Mouse (Mus musculus) midbrain, embryonic 12.5 days (tissue): ENCODE measurements at regions not wholly inside any gene's neighbourhood (a gene's known extent, or its start where the extent isn't known, plus 50 kb on each side); places are given as distances from the start of the nearest gene placed in this dataset.
A peak's percentile ranks its signal among the peaks of the same experiment; 100 is the strongest.

ENCODE experiments used
- ATAC-seq: fragments of 200-750 bp; cut with Nextera tagmentation; 2 replicates; pipeline ENCODE4 v1.8.0; 2017; ENCODE audit warnings: low read depth, moderate TSS enrichment, moderate library complexity; ENCODE audit not compliant: low FRiP score
- H3K27ac ChIP-seq: fragments of 300-500 bp; sonication (generic); replicated peaks from 2 replicates; pipeline ENCODE4 v1.5.1; 2016; ENCODE audit warnings: mild to moderate bottlenecking
- H3K27me3 ChIP-seq: fragments of 300-500 bp; sonication (generic); 2 replicates; pipeline ENCODE4 v1.6.1; 2016; ENCODE audit warnings: mild to moderate bottlenecking
- H3K36me3 ChIP-seq: fragments of 300-500 bp; sonication (generic); 2 replicates; pipeline ENCODE4 v1.6.1; 2016
- H3K4me1 ChIP-seq: fragments of 300-500 bp; sonication (generic); 2 replicates; pipeline ENCODE4 v1.6.1; 2016
- H3K4me2 ChIP-seq: fragments of 300-500 bp; sonication (generic); replicated peaks from 2 replicates; pipeline ENCODE4 v1.6.1; 2016; ENCODE audit warnings: mild to moderate bottlenecking, moderate library complexity
- H3K4me3 ChIP-seq: fragments of 300-500 bp; sonication (generic); 2 replicates; pipeline ENCODE4 v1.5.1; 2016; ENCODE audit warnings: mild to moderate bottlenecking
- H3K9ac ChIP-seq: fragments of 300-500 bp; sonication (generic); replicated peaks from 2 replicates; pipeline ENCODE4 v1.6.1; 2016; ENCODE audit warnings: mild to moderate bottlenecking, moderate library complexity
- H3K9me3 ChIP-seq: fragments of 300-500 bp; sonication (generic); 2 replicates; pipeline ENCODE4 v1.6.1; 2016; ENCODE audit warnings: mild to moderate bottlenecking
- WGBS: fragments of 180-500 bp; shearing (Covaris S2); methylation state at CpG from one replicate; pipeline ENCODE4 v1.1.7; 2016; 5-methylcytosine and 5-hydroxymethylcytosine counted together

- no peaks in the 10 kb centered on the region for H3K36me3 ChIP-seq
- peaks cover 87% of the 10 kb centered on the region for H3K27me3 ChIP-seq
- peak overlapping the region; percentile 20 for H3K9ac ChIP-seq
- H3K4me1 ChIP-seq: peaks cover 39% of the 10 kb centered on the region
- 34% methylated on average over 5 of the region's 5 CpGs for WGBS
- H3K9me3 ChIP-seq: no peaks in the 10 kb centered on the region
- H3K27ac ChIP-seq: peak overlapping the region; percentile 85
- peak; percentile 28 for ATAC-seq
- H3K4me3 ChIP-seq: peak overlapping the region; percentile 6; the same call in 1 of the 2 replicates
- peak overlapping the region; percentile 45 for H3K4me2 ChIP-seq
Measured at GRCm38 (mm10) chr19:45310291-45310881, 53.1 kb upstream of the Btrc start.

- H3K27ac ChIP-seq: peak overlapping the region; percentile 85
- H3K9ac ChIP-seq: peak overlapping the region; percentile 20
- peak overlapping the region; percentile 6; the same call in 1 of the 2 replicates for H3K4me3 ChIP-seq
- peak overlapping the region; percentile 45 for H3K4me2 ChIP-seq
- no peaks in the 10 kb centered on the region for H3K36me3 ChIP-seq
- H3K27me3 ChIP-seq: peaks cover 87% of the 10 kb centered on the region
- H3K9me3 ChIP-seq: no peaks in the 10 kb centered on the region
- WGBS: 11% methylated on average over 14 of the region's 15 CpGs
- ATAC-seq: peak; percentile 67
- peaks cover 39% of the 10 kb centered on the region for H3K4me1 ChIP-seq
Measured at GRCm38 (mm10) chr19:45310944-45311603, 52.5 kb upstream of the Btrc start.

GRCm38 (mm10) chr19:45311831-45312537, 51.5 kb upstream of the Btrc start:
- ATAC-seq: peak; percentile 71
- H3K27ac ChIP-seq: peak overlapping the region; percentile 85
- H3K27me3 ChIP-seq: peaks cover 85% of the 10 kb centered on the region
- WGBS: 26% methylated on average over 19 of the region's 19 CpGs
- H3K4me1 ChIP-seq: peaks cover 39% of the 10 kb centered on the region
- H3K36me3 ChIP-seq: no peaks in the 10 kb centered on the region
- no peak overlapping the region for H3K9ac ChIP-seq
- H3K4me3 ChIP-seq: 0 out of 2 replicates have a peak overlapping the region, but pooled peaks have one; percentile 7
- no peaks in the 10 kb centered on the region for H3K9me3 ChIP-seq
- H3K4me2 ChIP-seq: peak overlapping the region; percentile 45

DNA sequence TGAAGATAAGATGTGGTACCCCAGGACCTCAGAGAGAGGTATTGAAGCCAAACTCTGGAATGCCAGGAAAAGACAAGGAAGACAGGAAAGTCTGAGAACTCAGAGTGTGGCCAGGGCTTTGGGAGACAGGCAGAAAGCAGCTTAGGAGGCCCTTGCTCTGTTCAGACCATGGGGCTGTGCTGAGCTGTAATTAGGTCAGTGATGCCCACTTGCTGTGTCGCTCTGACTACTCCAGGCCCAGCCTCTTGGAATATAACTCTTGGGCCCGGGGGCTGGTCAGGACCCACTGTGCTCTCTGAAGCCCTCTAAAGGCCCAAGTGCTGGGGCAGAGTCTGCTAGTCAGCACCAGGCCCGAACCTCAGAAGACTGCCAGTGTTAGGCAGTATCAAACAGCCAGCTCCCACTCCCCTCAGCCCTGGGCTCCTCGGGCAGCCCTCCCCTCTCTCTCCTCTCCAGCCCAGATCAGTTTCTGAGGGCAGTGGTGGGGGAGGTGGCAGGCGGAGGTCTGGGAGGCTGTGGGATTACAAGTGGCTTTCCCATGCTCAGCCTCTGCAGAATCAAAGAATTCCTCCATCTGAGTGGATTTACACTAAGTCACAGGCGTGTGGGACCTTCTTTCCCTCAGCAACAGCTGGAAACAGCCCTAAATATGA, 50.7 kb upstream of the Btrc start:
- Histone ChIP-seq H3K4me2 (peak overlapping the region; percentile 45), H3K27me3 (peaks cover 82% of the 10 kb centered on the region), H3K9ac (peak overlapping the region; percentile 37; the same call in 1 of the 2 replicates), H3K36me3 (no peaks in the 10 kb centered on the region), H3K4me1 (peaks cover 47% of the 10 kb centered on the region), H3K9me3 (no peaks in the 10 kb centered on the region), H3K27ac (peak overlapping the region; percentile 85), H3K4me3 (no peak overlapping the region)
- WGBS: 7% methylated on average over 6 of the region's 6 CpGs
- ATAC-seq: peak; percentile 32; the same call in 1 of the 2 replicates
